Mouse (Mus musculus) erythroblast, embryonic 14.5 days (primary cell): ENCODE measurements around the gene Col1a1.

Experiments used
- GATA1 ChIP-seq: IDR thresholded peaks from 2 replicates; pipeline ENCODE4 v1.6.1; 2012; ENCODE audit warnings: low read length, inconsistent platforms, mixed read lengths
- TAL1 ChIP-seq: IDR thresholded peaks from 3 replicates; pipeline ENCODE4 v1.6.1; 2012; ENCODE audit warnings: low read length, inconsistent platforms, mixed read lengths

DNA sequence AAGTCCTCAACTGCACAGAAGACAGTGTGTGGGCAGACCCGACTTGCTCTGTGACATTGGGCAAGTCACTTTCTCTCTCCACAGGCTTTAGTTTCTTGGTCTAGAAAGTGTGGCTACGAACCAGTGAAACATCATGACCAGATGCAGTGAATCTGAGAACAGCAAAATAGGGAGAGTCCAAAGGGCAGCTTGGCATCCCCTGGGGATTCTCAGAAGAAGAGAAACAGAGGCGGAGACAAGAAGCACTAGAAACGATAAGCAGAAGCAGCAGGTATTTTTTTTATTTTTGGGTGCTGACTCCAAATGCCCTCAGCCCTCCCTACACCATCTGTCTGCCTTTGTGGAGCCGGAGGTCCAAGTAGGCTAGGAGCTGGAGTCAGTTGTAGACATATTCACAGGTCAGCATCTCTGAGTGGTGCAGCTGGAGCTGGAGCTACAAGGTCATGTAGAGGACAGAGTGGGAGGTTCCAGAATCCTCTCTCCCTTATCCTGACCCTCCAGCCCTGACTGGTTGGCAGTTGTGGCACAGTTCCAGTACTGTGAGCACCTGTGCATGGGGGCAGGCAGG, 26.6 kb downstream of the Col1a1 start:
- TF ChIP-seq GATA1 (no peak), TAL1 (no peak)
